Mouse (Mus musculus): ENCODE results near the gene Slc41a2.

Slc41a2 gene

DNA sequence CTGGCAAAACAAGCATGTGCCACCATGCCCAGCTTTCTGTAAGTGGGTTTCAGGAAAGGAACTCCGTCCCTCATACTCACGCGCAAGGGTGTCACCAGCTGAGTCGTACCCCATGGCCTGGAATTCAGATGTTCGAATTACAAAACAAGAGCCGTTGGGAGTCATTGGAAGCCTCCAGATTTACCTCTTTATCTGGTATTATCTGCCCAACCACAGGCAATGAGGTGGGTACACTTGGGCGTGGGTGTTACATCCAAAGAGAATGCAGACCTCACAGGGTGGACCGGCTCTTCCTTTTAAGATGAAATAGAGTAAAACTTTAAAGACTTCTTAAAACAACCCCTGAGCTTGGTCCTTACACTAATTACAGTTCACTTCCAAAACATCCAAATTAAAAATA, 151.5 kb downstream of the Slc41a2 start:
- DNase-seq (ENCODE audit: low spot score in 2 of 2) = no peak

DNA sequence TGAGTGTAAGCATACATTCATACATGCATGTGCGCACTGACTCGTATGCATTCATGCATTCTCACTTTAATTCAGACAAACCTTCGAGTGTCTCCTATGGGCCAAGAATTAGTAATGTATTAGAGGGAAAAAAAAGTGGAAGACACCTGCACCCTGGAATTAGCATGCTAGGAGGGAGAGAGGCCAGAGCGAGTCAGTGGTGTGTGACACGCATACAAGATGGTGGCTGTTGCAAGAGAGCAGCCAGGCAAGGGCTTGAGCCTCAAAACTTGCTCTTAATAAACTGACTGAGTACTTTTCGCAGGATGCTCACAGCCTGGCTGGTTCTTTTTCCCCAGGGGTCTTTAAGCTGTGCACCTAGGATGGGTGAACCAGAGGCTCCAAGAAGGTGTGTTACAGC, 152.6 kb downstream of the Slc41a2 start:
- no peak for DNase-seq (ENCODE audit: low spot score in 2 of 2)

DNA sequence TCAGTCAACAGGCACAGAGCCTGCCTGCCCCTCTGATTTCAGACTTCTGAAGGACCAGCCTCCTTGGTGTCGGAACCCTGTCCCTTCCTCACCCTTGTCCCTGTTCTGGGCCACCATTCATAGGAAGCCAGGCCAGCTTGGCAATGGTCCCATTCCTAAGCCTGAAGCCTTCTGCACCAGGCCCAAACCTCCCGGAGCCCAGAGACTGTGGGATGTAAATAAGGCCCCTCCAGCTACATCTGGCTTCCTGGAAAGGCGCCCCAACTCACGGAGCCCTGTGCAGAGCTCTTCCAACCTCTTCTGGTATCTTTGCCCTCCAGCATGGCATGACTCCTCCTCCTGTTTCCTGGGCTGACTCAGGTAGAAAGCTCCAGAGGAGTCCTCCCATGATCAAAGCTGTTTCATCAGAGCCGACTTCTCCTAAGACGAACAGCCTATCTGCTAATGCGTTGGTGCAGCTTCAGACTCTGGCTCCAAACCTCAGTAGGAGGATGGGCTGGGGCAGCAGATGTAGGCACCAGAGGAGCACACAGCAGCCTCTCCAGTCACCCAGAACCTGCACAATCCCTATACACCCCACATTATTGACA, 153.1 kb downstream of the Slc41a2 start:
- peak in 1 of 2 experiments; percentile 30 for DNase-seq (ENCODE audit: low spot score in 2 of 2)

DNA sequence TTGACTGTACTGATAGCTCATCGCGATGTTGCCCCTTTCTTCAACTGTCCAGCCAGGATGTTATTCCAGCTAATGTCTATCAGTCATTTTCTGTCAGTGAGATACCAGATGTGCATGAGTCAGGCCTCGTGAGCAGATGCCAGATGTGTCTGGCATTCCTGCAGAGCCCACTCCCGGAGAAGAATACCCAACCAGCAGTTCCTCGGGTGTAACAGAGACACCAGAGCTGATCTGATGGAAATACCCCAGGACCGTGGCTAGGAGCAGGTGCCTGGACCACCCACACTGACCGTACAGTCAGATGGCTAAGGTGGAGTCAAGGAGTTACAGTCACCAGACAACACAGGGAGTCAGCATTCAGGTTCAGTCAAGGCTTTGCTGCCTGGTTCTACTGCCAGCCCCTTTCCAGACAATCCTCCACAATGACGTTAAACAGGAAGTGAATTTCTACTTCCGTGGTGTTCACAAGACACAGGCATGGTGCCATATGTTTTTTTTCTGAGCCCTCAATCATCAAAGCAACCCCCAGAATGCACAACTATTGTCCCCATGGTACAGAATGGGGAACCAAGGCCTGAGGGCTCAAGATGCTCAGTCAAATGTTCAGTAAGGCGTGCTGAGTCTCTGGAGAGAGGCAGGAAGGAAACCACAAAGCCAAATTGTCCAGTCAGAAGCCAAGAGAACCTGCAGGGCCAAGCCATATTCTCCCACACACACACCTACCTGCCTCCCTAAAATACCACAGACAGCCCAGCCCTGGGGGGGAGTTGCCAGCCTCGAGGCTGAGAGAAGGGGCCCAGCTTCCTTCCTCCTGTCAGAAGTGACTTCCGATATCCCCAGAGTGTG, 153.8 kb downstream of the Slc41a2 start:
- no peak for DNase-seq (ENCODE audit: low spot score in 2 of 2)

DNA sequence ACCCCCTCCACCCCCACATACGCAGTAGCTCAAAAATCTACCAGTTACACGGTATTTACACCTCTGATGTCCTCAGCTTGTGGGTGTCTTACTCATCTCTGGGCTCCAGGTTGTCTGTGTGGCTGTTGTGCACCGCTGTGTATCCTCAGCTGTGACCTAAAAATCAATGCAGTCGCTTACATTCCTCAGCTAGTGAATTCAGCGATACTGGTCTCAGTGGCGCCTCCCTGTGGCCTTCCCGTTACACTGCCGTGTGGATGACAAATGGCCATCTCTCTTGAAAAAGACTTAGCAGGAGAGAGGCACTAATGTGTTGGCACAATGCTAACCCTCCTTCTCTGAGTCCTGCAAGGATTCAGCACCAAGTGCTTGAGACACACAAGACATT, 155.1 kb downstream of the Slc41a2 start:
- DNase-seq (ENCODE audit: low spot score in 2 of 2) = peak; percentile 48 to 77

DNA sequence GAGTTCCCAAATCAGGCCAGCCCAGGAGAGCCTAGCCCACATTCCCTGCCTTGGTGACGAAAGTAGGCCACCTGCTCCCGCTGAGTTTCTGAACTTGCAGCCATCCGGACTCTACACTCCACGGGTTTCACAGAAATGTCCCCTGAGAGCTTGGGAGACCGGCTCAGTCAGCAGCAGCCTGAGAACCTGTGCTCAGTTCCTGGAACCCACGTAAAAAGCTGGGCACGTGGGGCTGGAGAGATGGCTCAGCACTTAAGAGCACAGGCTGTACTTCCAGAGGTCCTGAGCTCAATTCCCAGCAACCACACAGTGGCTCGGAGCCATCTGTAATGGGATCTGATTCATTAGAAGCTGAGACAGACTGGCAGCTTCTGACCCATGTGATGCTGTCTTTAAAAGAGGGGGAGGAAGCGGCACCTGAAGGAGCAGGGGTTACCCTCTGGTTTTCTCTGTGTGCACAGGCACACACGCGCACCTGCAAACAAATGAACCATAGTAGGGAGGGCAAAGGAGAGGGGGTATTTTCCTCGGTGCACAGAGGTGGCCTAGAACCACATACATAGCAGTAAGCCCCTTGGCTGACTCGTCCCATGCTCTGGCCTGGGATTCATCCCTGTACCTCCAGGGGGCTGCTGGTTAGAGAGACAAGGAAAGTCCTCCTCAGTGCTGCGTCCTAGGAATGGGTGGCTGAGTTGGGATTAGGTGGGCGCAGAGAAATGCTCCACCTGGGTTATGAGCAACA, 155.7 kb downstream of the Slc41a2 start:
- DNase-seq (ENCODE audit: low spot score in 2 of 2) = peak; percentile 30 to 37

Data from frontal cortex, postnatal 36 days (tissue).